Mouse (Mus musculus) brain, embryonic 14.5 days (tissue): ENCODE data around the gene Dab2ip.

Experiments
- CTCF ChIP-seq: fragments of 200-500 bp; IDR thresholded peaks from 2 replicates; pipeline ENCODE4 v1.5.1; 2012; ENCODE audit warnings: inconsistent platforms, mild to moderate bottlenecking, moderate library complexity, borderline replicate concordance; ENCODE audit not compliant: insufficient read depth, insufficient read length; ENCODE audit errors: extremely low read depth
- POLR2A ChIP-seq: fragments of 200-500 bp; IDR thresholded peaks from 2 replicates; pipeline ENCODE4 v1.6.1; 2012; ENCODE audit warnings: mild to moderate bottlenecking, inconsistent platforms, borderline replicate concordance; ENCODE audit not compliant: poor library complexity, insufficient read depth, insufficient read length, severe bottlenecking; ENCODE audit errors: extremely low read depth

GRCm38 (mm10) chr2:35763818-35764217, 205.8 kb downstream of the Dab2ip start:
- no peak for TF ChIP-seq CTCF
- no peak for TF ChIP-seq POLR2A
